Mouse (Mus musculus): ENCODE measurements around the gene Ncln.

Gene Ncln

DNA sequence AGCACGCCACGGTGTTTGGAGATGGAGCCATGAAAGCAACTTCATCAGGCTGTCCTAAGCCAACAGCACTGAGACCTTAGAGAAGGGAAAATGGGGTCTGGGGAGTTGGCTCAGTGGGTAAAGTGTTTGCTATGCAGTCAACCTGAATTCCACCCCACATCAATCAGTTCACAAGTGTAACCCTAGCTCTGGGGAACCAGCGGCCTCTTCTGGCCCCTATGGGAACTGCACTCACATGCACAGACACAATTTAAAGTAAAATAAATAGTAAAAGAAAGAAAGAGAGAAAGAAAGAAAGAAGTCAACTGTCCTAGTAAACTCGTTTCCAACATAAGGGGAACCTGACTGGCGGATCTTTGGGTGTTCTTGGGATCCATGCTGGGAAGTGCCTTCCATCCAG lies 17.6 kb upstream of the Ncln start:
- DNase-seq (ENCODE audit: low read depth, low spot score), result no peak

- no peak for DNase-seq (ENCODE audit: low read depth, low spot score)
Observed at GRCm38 (mm10) chr10:81510246-81510810, 14.1 kb upstream of the Ncln start.

DNA sequence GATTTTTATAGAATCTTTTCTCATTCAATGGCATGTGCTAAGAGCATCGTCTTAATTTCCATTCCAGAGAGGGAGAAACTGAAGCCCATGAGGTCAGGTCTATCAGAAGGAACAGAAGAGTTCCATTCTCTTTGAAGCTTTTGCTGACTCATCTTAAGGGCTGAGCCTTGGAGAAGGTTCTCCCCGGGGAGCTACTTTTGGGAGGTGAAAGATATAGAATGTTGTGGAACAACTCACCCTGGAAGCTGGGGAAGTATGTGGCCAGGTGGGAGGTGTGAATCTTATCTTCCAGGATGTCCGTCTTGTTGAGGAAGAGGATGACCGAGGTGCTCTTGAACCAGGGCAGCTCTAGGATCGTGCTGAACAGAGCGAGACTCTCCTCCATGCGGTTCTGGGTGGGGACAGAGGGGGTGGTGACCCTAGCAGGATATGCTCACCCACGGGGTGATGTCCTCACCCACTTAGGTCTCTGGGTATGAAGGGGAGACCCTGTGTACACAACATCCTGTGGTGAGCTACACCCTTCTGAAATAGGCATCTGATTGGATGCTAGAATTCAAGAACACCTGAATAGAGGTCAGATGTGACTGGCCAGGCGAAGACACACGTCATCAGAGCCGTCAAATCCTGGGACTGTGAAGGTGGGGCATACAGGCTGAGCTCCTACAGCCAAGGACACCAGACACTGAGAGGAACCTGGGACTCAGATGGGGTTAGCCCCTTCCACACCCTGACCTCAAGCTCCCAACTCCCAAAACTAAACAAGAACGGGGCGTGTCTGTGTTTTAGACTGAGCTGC lies 11.7 kb upstream of the Ncln start:
- no peak for DNase-seq (ENCODE audit: low read depth, low spot score)

- no peak for DNase-seq (ENCODE audit: low read depth, low spot score)
Observed at GRCm38 (mm10) chr10:81507095-81507494, 10.9 kb upstream of the Ncln start.

DNA sequence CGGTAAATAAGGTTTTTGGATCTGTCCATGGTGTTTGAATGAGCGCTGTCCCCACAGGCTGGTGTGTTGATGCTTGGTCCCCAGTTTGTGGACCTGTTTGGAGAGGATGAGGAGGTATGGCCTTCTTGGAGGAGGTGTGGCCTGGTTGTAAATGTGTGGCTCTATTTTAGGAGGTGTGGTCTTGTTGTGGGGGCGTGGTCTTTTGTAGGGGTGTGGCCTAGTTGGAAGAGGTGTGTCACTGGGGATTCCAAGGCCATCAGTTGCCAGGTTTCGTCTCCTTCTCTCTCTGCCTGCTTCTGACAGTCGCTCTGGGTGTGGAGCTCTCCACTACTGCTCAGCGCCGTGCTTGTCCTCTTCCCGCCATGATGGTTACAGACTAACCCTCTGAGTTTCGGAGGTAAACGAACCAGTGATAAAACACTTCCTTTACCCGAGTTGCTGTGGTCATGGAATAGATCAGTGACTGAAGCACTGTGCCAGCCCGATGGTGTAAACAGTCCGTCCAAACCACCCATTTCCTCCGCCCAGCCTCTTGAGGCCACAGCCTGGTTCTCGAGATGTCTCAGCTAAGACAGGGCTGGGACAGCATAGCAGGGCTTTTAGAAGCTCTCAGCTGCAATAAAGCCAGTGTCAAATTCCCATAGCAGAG lies 8.9 kb upstream of the Ncln start:
- DNase-seq (ENCODE audit: low read depth, low spot score), result no peak

DNA sequence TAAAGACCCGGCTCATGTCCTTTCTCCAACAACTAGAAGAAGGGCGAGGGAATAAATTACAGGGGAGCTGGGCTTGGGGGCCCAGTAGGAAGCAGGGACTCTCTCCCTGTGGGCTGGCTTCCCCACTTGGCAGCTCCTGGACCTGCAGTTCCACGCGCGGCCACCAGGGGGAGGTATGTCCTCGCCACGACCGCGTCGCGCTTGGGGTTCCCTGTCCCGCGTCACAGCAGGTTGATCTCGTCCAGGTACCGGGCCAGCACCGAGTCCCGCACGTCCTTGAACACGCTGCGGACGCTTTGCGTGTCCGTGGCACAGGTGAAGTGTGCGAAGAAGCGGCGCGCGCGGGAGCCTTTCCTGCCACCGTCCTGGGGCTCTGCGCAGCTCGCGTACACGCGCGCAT lies 6.5 kb upstream of the Ncln start:
- DNase-seq (ENCODE audit: low read depth, low spot score), result no peak

- DNase-seq (ENCODE audit: low read depth, low spot score), result no peak
Observed at GRCm38 (mm10) chr10:81501863-81502262, 5.7 kb upstream of the Ncln start.

DNA sequence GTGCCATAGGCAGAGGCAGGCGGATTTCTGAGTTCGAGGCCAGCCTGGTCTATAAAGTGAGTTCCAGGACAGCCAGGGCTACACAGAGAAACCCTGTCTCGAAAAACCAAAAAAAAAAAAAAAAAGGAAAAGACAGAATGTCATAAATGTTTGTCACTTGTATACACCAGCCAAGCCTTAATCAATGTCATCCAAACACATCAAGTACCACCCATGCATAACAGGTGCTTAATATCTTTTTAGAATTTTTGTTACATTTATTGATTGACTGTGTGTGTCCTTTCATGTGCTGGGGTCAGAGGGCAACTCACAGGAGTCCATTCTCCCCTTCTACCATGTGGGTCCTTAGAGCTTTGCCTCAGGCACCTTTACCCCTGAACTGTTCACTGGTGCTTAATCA lies 3.8 kb upstream of the Ncln start, which contains the start of gene S1pr4:
TSS of gene S1pr4 (minus strand) at position 101 of the 400 bp plus-strand sequence.
- no peak for DNase-seq (ENCODE audit: low read depth, low spot score)

DNA sequence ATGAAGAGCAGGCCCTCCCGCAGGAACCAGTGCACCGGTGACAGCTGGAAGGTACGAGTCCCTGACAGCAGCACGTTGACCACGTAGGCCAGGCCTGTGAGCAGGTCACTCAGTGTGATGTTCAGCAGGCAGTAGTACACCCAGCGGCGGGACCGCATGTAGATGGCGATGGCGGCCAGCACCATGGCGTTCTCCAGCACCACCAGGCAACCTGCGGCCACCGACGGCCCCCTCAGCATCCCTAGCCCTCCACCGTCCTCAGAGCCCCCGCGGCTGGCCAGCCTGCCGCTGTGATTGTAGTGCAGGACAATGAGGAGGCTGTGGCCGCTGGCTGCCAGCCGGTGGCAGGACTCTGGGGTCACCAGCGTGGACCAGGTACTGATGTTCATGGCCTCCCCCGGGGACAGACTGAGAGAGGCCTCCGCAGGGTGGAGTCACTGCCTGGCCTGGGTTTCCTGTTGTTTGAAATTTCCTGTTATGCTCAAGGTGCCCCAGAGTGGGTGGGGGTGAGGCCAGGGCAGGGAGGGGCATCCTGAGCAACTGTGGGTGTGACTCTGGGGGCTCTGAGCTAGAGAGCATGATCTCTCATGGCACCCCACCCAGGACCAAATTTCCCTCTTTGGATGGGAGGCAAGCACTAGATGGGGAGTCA lies 3.2 kb upstream of the Ncln start:
- no peak for DNase-seq (ENCODE audit: low read depth, low spot score)

DNA sequence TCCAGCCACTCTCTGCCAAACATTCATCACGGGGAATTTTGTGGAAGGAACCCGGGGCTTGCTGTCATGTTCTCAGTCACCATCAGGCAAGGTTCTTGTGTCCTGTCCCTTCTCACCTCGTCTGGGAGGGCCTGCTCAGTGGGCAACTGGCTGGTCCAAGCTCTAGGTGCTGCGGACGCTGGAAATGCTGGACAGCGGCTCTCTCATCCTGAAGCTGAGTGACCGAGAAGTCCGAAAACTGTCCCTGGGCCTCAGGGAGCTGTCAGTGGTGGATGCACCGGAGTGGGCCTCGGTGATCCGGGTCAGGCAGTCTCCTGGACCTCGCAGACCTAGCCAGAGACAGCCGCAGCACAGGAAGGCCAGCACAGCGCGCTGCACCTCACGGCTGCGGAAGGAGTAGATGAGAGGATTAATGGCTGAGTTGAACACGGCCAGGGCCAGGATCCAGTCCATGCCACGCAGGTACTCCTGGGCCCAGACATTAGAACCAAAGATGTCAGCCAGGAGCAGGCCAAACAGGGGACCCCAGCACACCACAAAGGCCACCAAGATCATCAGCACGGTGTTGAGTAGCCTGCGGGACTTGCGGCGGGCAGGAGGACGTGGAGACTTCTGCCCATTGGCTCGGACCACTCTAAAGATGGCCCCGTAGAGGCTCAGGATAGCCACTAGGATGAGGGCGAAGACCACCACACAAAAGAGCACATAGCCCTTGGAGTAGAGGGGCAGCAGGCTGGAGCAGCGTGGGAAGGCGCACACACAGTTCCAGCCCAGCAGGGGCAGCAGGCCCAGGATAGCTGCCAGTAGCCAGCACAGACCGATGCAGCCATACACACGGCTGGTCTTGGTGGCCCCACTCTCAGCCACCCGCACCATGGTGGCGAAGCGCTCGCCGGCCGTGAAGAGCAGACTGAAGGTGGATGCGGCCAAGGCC lies 2.4 kb upstream of the Ncln start:
- no peak for DNase-seq (ENCODE audit: low read depth, low spot score)

DNA sequence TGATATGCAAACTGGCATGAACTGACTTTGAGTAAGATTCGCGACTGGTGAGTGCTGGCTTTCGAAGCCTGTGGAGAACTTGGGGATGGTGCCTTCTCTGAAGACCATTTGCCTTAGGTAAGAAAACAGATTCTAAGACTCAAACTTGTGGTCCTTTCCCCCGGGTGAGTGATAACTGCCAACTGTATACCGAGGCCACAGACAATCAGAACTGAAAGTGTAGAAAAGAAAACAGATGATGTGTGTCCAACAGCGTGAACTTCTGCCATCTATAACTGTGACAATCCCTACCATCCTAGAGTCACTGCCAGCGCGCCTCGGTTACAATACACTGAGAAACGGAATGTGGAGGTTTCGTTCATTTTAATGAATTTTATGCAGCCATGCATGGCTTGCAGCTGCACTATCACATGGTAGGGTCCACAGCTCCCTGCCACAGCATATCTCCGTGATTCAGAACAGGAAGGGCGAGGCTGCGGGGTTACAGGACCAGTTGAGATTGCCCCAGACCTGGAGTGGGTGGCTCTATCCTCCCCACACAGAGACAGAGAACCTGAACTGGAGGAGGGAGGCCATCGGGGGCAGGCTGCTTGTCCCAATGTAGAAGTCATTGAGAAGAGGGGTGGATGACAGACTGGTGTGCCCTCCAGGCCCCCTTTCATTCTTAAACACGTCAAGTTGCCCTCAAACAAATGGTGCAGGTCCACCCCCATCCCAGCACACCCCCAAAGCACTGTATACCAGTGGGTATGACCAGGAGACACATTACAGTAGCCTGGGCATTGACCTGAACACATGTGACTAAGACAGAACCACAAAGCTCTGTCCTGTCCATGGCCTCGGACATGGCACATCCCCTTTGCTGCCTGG lies 1.4 kb upstream of the Ncln start:
- no peak for DNase-seq (ENCODE audit: low read depth, low spot score)

GRCm38 (mm10) chr10:81496969-81497368 lies 777 bp upstream of the Ncln start:
- DNase-seq (ENCODE audit: low read depth, low spot score), result no peak

DNA sequence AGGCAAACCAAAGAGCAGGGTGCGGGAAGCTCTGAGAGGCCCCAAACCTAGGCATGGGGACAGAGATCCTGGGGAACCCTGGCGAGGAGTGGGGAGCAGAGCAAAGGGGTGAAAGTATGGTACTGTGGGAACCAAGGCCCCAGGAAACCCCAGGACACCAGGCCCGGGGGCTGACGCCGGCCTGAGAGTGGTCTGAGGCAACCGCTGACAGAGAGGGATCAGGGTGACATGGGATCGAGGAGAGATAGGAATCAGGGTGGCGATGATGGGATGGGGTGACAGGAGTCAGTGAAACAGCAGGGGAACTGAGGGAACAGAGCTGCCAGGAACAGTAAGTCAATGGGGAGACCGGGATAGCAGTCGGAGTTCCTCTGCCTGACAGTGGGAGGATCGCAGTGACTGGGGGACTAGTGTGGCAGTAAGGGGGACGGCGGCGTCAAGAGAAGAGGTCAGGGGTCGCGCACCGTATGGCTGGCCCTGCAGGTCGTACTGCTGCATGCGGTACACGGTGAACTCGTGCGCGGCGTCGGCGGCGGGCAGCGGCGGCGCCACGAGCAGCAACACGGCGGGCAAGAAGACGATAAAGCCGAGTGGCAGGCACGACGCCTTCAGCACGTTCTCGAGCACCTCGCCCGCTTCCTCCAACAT lies 452 bp downstream of the Ncln start:
- no peak for DNase-seq (ENCODE audit: low read depth, low spot score)

DNA sequence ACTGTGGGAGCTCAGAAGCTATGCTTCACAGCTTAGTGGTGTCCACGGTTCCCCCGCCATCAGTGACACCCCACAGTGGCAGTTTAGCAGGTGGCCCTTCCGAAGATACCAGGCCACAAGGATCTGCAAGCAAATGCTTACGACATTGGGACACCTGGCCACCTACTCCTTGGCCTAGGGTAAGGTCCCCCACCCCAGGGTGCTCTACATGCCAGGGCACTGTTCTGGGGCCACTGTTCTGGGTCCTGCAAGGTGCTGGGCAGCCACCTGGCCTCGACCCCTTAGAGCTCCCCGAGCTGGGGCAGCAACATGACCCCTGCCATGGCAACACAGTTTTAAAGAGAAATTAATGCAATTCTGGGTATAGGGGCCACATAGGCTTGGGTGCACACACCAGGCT lies 1.0 kb downstream of the Ncln start:
- DNase-seq (ENCODE audit: low read depth, low spot score), result no peak

GRCm38 (mm10) chr10:81494260-81495041 lies 1.7 kb downstream of the Ncln start:
- no peak for DNase-seq (ENCODE audit: low read depth, low spot score)

DNA sequence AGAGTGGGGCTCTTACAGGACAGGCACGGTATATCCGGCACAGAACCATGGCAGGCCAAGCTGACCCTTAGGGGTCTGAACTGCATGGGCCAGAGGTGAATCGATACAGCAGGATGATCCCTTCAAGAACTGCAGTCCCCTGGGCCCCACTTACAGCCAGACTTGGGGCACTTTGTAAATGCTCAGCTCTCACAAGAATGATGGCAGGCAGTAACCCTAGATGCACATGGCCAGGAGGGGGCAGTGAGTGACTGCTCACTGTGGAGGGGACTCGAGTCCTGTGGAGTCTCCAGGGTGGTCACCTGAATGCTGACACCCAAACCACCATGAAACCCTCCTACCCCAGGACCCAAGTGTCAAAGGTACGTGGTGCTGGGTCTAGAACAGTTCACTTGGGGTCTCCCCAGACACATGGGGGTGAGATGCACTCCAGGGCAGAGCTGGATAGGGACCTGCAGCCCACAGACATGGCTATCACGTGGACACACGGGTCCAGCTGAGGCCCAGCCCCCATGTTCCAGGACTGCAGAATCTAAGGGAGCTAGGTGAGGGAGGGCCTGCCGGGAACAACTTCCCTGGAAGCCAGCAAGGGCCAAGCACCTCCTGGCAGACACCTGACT lies 2.5 kb downstream of the Ncln start:
- DNase-seq (ENCODE audit: low read depth, low spot score), result no peak

DNA sequence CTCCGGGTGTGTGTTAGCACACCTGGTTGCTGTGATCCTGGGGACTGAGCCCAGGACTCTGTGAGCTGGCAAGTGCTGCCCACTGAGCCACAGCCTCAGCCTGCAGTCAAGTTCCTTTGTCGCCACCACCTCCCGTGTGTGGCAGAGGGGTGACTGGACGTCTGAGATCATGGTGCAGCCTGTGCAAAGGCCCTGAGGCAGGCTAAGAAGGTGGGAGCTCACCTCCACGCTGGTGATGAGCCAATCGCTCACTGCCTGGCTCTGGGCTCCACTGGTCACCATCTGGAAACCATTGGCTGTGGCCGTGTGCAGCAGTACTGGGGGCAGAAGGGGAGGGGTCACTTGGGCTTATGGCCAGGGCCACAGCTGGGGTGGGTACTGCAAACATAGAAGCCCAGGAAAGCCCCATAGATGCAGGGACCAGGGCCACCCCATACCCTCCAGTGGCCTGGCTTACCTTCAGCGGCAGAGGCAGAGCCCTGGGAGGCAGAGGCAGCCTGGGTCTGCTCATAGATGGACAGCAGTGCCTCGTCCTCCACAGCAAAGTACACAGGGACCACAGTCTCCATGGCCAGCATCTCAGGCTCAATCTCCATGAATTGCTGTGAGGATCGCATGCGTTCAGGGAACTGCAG lies 3.5 kb downstream of the Ncln start:
- DNase-seq (ENCODE audit: low read depth, low spot score), result no peak

- no peak for DNase-seq (ENCODE audit: low read depth, low spot score)
Observed at GRCm38 (mm10) chr10:81491018-81491417, 5.2 kb downstream of the Ncln start.
